Comparison of ENCODE assay signal across 8 mouse cellular contexts in the genomic region with DNA sequence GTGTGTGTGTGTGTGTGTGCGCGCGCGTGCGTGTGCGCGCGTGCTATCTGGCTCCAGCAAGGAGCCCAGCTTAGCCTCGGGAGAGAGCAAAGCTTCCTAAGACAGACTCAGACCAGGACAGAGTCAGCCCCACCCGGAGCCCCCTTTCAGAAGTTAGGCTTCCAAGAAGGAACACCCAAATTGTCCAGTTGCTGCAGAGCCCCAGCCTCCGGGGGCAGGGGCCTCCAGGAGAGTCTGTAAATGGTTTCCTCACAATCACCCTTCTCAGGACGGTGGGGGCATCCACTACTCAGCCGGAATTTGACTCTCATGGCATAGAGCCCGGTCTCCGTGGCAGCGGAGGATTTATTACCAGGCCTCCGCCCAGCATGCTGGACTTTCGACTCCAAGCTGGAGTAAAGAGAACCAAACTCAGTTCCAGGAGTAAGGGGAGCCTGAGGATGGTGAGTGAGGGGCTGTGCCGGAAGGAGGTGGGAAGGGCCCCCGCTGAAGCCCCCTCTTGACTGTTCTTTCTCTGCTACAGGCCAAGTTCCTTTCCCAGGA. TPM values are rescaled to one million over a fixed set of nuclear protein-coding genes. Genes with fewer than 3 reads are reported as not detected.
DNase-seq lines count a peak whose midpoint lies in the region; TF ChIP-seq lines count a peak whose summit lies in the region.

A gene (plus strand): TSS at position 362 of the 543 bp plus-strand sequence.

- peak; percentile 49 for TF ChIP-seq POLR2A in small intestine, adult 2 months (IDR thresholded peaks at IDR 0.05; ENCODE audit: low read depth, low read length)

- WGBS in small intestine, adult 2 months: 7% methylated on average over 20 of the region's 20 CpGs

- H3K4me3 ChIP-seq in brown adipose tissue, adult 24 weeks (ENCODE audit: insufficient read depth, low read depth, low read length): peak within 1 kb of the TSS; percentile 41
- peak within 1 kb of the TSS; percentile 77 for H3K4me3 ChIP-seq in small intestine, adult 2 months (ENCODE audit: low read depth, low read length)

- no peaks in the 10 kb centered on the region for H3K27me3 ChIP-seq in small intestine, adult 2 months (ENCODE audit: control insufficient read depth, insufficient read depth, low read length)

- no peak within 1 kb of the TSS for H3K27ac ChIP-seq in brown adipose tissue, adult 24 weeks (replicated peaks; ENCODE audit: low read depth, low read length)
- H3K27ac ChIP-seq in small intestine, adult 2 months (ENCODE audit: insufficient read depth, low read depth, low read length): peak within 1 kb of the TSS; percentile 100

- no peak for TF ChIP-seq CTCF in small intestine, adult 2 months (IDR thresholded peaks at IDR 0.05; ENCODE audit: extremely low read depth, insufficient read length, insufficient replicate concordance, low read depth, low read length)

- H3K4me1 ChIP-seq in brown adipose tissue, adult 24 weeks (ENCODE audit: control insufficient read depth, insufficient read depth, insufficient read length, low read length): 0 out of 2 replicates have a peak, but pooled peaks cover 3% of the 10 kb centered on the region
- peaks cover 12% of the 10 kb centered on the region; the same call in 1 of the 2 replicates for H3K4me1 ChIP-seq in small intestine, adult 2 months (ENCODE audit: control insufficient read depth, insufficient read depth, insufficient read length, low read length)

- peak; percentile 72 for DNase-seq in MN1 (ENCODE audit: low spot score)
- DNase-seq in heart, adult 8-10 months (ENCODE audit: low spot score): peak; percentile 66
- peak; percentile 97 for DNase-seq in kidney, adult 9 months
- DNase-seq in lung, postnatal 10 days: peak; percentile 93
- DNase-seq in thymus, adult 18-20 months: no peak
- DNase-seq in layer of hippocampus, adult 8-10 months (ENCODE audit: low spot score in 2 of 2): no peak

- peaks cover 4% of the 10 kb centered on the region; the same call in 1 of the 2 replicates for H3K36me3 ChIP-seq in small intestine, adult 2 months (ENCODE audit: control insufficient read depth, insufficient read depth, low read length)

RNA-seq across cellular contexts. Expression of the gene that starts here (rescaled TPM):
- polyA plus RNA-seq in brown adipose tissue, adult 24 weeks (2012; ENCODE audit: insufficient read depth, insufficient read length, missing spikeins): 3.8 TPM in 1 of 2 replicates, not detected in the other
- total RNA-seq in heart, adult 8-10 months (2022): 1 to 10 TPM in 3 of 4 experiments, under 1 TPM in 1; 0.44 to 2.5 (median 1.5) TPM
- 73.8 and 101 TPM in 2 replicates for polyA plus RNA-seq in small intestine, adult 2 months (2012; rRNA removed)
- total RNA-seq in layer of hippocampus, adult 8-10 months (2022): 1 to 10 TPM; 1.2 to 3.0 (median 2.1) TPM

Comparison
In these comparisons a context has a peak if more than half of its experiments do, and no peak if none do; other contexts are left out.
1. RNA of the gene that starts here (polyA plus RNA-seq): 73.8 to 101 TPM in small intestine, adult 2 months; 3.8 TPM in brown adipose tissue, adult 24 weeks; every median in the first group is over 10 times any median in the second.
2. DNase-seq: peak in MN1 (single experiment), heart, adult 8-10 months (single experiment), kidney, adult 9 months (single experiment) and lung, postnatal 10 days (single experiment); none in thymus, adult 18-20 months (0 of 2) and layer of hippocampus, adult 8-10 months (0 of 2).